Mouse (Mus musculus) bone marrow, adult 2 months (tissue): ENCODE results near the gene Rhoh. TPM values are rescaled to one million over a fixed set of nuclear protein-coding genes. Genes with fewer than 3 reads are reported as not detected.

ENCODE experiments used
- H3K27ac ChIP-seq: fragments of 200-500 bp; 2 replicates; pipeline ENCODE4 v1.5.1; 2012; ENCODE audit warnings: low read depth, mild to moderate bottlenecking, control low read depth, inconsistent platforms, low read length; ENCODE audit not compliant: control insufficient read depth, poor library complexity, insufficient read depth
- H3K4me1 ChIP-seq: fragments of 200-500 bp; 2 replicates; pipeline ENCODE4 v1.6.1; 2011; ENCODE audit warnings: low read length; ENCODE audit not compliant: control insufficient read depth, insufficient read depth
- H3K4me3 ChIP-seq: fragments of 200-500 bp; replicated peaks from 2 replicates; pipeline ENCODE3; 2011; ENCODE audit warnings: mild to moderate bottlenecking, low read depth, low read length, control low read depth; ENCODE audit not compliant: control insufficient read depth
- CTCF ChIP-seq: fragments of 200-500 bp; IDR thresholded peaks from 2 replicates; pipeline ENCODE4 v1.5.1; 2011; ENCODE audit warnings: low read length, control low read depth; ENCODE audit not compliant: control insufficient read depth, insufficient read depth
- POLR2A ChIP-seq: fragments of 200-500 bp; IDR thresholded peaks from 2 replicates; pipeline ENCODE4 v1.6.1; 2011; ENCODE audit warnings: low read depth, mild to moderate bottlenecking, control low read depth, low read length, borderline replicate concordance; ENCODE audit not compliant: control insufficient read depth
- WGBS: fragments of 180-500 bp; shearing (Covaris S2); methylation state at CpG from one replicate; pipeline ENCODE4 v1.1.7; 2018; 5-methylcytosine and 5-hydroxymethylcytosine counted together
- polyA plus RNA-seq: library from polyadenylated mRNA; stranded (reverse); fragments of >200 nt; gene quantifications from 2 replicates; pipeline ENCODE4 v1.2.4, GENCODE M21; 2011; ENCODE audit warnings: low replicate concordance; ENCODE audit not compliant: missing spikeins, insufficient read depth, insufficient read length

Rhoh gene
- polyA plus RNA-seq, 1 experiment: 18.4 TPM

DNA sequence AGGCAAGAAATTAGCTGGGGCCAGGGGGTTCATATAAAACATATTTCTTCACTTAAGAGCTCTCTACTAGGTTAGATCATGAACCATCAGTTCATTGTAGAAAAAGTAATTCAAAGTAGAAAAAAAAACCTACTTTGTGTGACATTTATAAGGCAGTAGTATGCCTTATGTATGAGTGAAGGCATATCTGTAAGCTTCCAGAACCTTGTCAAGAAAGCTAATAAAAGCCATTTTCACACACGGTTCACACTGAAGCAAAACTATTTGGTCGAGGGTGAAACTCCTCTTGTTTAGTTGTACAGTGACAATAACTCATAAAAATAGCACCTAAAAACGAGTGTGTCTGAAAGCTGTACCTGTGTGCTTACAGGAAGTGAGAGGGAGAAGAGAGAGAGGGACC lies 5.4 kb upstream of the Rhoh start:
- no peak overlapping the region for H3K4me3 ChIP-seq
- WGBS: 52% methylated on average over 3 of the region's 3 CpGs
- H3K27ac ChIP-seq: no peak overlapping the region
- TF ChIP-seq CTCF (no peak), POLR2A (no peak)
- H3K4me1 ChIP-seq: peaks cover 1% of the 10 kb centered on the region

DNA sequence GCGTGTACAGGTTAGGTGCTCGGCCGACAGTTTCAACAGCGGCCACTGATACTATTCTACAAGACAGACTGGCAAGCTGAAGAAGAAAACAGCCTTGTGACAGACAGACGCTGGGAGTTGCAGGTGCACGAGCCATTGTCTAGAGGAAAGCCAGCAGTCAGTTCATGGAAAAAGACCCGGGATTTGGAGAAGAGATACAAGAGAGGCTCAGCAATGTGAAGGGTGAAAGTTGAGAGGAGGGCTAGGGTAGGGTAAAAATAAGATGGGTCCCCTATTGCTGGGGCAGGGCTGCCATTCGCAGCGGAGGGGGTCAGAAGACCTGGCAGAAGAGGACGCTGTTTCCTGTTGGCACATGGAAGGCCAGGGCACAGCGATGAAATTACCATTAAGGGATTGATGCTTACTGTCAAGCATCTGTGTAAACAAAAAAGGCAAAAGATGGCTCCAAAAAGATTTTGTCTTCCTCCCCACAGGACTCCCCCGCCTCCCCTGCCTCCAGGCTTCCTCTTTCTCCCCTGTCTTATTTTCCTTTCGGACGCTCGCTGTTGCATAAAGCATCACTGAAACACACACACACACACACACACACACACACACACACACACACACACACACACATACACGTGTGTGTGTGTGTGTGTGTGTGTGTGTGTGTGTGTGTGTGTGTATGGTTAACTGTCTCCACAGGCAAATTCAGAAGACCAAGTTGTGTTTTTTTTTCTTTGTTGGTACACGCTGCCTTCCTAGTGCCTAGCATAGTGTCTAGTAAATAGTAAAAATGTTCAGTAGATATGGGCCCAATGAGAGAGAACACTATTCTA lies 4.2 kb upstream of the Rhoh start:
- TF ChIP-seq POLR2A: no peak
- no peak for TF ChIP-seq CTCF
- H3K27ac ChIP-seq: no peak overlapping the region
- H3K4me1 ChIP-seq: peaks cover 5% of the 10 kb centered on the region
- no peak overlapping the region for H3K4me3 ChIP-seq
- 57% methylated on average over 16 of the region's 17 CpGs for WGBS

DNA sequence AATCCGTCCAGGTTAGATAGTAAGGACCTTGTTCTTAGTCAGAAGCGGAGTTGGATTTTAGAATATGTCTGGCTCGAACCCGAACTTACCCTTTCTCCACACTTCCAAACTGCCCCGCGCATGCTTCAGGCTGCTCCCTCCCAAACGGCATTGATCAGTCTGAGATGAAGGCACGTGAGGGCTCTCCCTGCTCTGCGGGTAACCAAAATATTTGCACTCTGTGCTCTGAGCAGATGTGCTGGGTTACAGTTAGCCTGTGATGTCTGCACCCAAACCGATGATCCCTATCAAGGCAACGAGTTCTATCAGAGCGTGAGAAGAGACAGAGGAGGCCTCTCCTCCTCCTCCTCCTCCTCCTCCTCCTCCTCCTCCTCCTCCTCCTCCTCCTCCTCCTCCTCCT lies 3.1 kb upstream of the Rhoh start:
- Histone ChIP-seq H3K27ac (peak overlapping the region; percentile 52; the same call in 1 of the 2 replicates), H3K4me3 (no peak overlapping the region), H3K4me1 (peaks cover 5% of the 10 kb centered on the region)
- TF ChIP-seq POLR2A: no peak
- no peak for TF ChIP-seq CTCF
- 66% methylated on average over 12 of the region's 12 CpGs for WGBS

DNA sequence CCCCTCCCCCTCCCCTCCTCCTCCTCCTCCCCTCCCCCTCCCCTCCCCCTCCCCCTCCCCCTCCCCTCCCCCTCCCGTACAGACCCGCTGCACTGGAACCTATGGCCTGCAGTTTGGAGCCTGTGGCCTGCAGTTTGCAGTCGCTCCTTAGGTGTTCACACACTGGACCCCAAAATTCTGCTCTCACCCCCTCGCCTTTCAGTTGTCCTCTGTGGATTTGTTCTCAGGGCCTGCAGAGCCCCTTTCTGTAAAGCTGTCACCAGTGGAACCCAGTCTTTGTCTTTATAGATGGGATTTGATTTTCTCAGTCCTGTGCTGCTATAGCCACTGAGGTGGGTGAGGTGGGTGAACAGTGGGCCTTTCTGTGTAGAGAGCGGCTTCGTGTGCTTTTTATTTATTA lies 2.7 kb upstream of the Rhoh start:
- TF ChIP-seq CTCF (no peak), POLR2A (no peak)
- Histone ChIP-seq H3K4me1 (peaks cover 5% of the 10 kb centered on the region), H3K4me3 (no peak overlapping the region), H3K27ac (0 out of 2 replicates have a peak overlapping the region, but pooled peaks have one; percentile 22)
- 83% methylated on average over 4 of the region's 6 CpGs for WGBS

DNA sequence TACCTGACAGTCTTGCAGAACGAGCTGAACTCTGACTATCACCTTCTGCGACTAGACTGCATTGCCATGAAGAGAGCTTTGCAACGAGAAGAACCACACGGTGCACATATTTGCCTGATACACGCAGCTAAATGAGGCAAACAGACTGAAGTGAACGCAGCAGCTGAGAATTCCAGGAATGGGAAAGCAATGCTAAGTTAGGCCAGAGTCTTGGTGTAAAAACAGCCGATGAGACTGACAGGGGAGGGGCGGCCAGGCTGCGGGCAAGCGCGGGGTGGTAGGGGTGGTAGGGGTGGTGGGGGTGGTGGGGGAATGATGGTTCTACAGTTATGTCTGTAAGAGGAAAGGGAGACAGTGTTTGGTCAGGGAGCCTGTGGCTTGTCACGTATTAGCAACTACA lies 2.1 kb upstream of the Rhoh start:
- Histone ChIP-seq H3K4me1 (peaks cover 5% of the 10 kb centered on the region), H3K27ac (no peak overlapping the region), H3K4me3 (no peak overlapping the region)
- TF ChIP-seq CTCF (no peak), POLR2A (no peak)
- 71% methylated on average over 12 of the region's 12 CpGs for WGBS

DNA sequence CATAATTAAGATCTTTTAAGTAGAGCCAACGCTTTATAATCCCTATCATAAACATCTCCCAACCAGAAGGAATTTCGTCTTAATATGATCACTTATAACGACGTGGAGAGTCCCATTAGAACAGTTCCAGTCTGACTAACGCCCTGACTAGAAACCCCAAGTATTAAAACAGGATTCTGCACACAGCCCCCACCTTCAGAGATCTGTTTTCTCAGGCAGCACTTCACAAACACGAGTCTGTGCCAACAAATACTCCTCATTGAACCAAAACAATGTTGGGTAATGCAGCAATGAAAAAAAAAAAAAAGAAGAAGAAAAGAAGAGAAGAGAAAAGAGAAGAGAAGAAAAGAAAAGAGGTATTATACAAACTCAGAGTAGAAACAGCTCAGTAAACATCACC lies 1.6 kb upstream of the Rhoh start:
- H3K4me3 ChIP-seq: no peak overlapping the region
- peaks cover 5% of the 10 kb centered on the region for H3K4me1 ChIP-seq
- WGBS: 66% methylated on average over 6 of the region's 6 CpGs
- H3K27ac ChIP-seq: no peak overlapping the region
- TF ChIP-seq CTCF (no peak), POLR2A (no peak)

DNA sequence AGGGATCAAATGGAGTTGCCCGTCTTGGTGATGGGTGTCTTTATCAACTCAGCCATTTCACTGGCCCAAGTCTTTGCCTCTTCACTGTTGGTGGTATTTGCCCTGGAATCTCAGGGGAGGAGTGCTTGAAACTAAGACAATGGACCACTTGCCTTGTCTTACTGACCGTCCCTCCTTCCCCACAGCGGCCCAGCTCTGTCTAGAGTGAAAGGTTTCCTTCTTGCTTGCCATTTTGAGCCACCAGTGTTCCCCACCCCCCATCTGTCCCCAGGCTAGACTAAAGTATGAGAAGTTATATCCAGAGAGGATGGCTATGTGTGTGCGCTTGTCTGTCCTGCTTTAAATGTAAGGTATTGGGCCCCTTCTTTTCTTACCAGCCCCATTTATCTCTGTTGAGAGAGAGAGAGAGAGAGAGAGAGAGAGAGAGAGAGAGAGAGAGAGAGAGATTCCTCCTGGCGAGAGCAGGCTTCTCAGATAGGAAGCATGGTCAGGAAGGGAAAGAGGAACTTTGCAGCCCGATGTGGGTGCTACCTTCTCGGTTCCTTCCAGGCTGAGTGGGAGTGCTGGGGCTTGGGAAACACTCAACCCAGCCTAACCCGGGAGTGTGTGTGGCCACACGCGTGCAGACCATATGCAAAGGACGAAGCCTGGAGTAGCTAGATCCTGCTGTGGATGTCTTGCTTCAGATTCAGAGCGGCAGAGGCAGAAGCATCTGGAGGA lies 572 bp upstream of the Rhoh start:
- Histone ChIP-seq H3K4me3 (no peak overlapping the region), H3K4me1 (peaks cover 5% of the 10 kb centered on the region), H3K27ac (peak overlapping the region; percentile 17)
- WGBS: 19% methylated on average over 12 of the region's 12 CpGs
- no peak for TF ChIP-seq POLR2A
- TF ChIP-seq CTCF: no peak

DNA sequence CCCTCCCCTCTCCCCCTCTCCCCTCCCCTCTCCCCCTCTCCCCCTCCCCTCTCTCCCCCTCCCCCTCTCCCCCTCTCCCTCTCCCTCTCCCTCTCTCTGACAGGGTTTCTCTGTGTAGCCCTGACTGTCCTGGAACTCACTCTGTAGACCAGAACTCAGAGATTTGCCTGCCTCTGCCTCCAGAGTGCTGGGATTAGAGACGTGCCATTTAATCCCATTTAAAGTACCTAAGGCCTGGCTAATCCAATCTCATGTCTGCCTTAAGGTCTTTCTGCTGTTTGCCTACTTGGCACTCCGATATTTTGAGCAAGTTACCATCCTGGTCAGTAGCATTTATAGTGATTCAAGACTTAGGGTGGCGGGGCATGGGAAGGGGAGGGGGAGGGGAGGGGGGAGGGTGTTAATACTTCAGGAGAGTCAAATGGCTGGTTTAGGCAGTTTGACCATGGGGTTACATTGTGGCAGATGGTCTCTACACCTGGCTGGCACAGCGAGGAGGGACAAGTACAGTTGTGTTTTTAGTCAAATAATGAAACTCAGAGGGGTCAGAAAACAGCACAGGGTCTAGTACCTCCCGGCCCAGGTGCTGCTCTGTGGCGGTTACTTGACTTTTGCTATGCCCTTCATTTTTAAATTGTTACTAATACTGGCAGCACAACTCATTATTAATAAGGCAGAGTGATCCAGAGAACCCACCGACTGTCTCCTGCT lies 1.4 kb downstream of the Rhoh start:
- TF ChIP-seq POLR2A (no peak), CTCF (no peak)
- Histone ChIP-seq H3K27ac (peak overlapping the region; percentile 88; the same call in 1 of the 2 replicates), H3K4me1 (peaks cover 5% of the 10 kb centered on the region), H3K4me3 (no peak overlapping the region)
- 70% methylated on average over 7 of the region's 7 CpGs for WGBS
